Mouse (Mus musculus) kidney, embryonic 15.5 days (tissue): ENCODE measurements around the gene Rab4a. TPM values are rescaled to one million over a fixed set of nuclear protein-coding genes. Genes with fewer than 3 reads are reported as not detected.

Experiments
- ATAC-seq: fragments of 200-750 bp; cut with Nextera tagmentation; replicated peaks from 2 replicates; pipeline ENCODE4 v1.8.0; 2017; ENCODE audit warnings: moderate TSS enrichment; ENCODE audit not compliant: low FRiP score
- H3K27ac ChIP-seq: fragments of 300-500 bp; sonication (generic); 2 replicates; pipeline ENCODE4 v1.5.1; 2015; ENCODE audit warnings: mild to moderate bottlenecking, inconsistent platforms
- H3K27me3 ChIP-seq: fragments of 300-500 bp; sonication (generic); 2 replicates; pipeline ENCODE4 v1.6.1; 2015; ENCODE audit warnings: inconsistent platforms
- H3K36me3 ChIP-seq: fragments of 300-500 bp; sonication (generic); 2 replicates; pipeline ENCODE4 v1.6.1; 2015; ENCODE audit warnings: inconsistent platforms
- H3K4me1 ChIP-seq: fragments of 300-500 bp; sonication (generic); 2 replicates; pipeline ENCODE4 v1.6.1; 2015; ENCODE audit warnings: inconsistent platforms
- H3K4me2 ChIP-seq: fragments of 300-500 bp; sonication (generic); 2 replicates; pipeline ENCODE4 v1.6.1; 2015; ENCODE audit warnings: moderate library complexity, mild to moderate bottlenecking, inconsistent platforms
- H3K4me3 ChIP-seq: fragments of 300-500 bp; sonication (generic); replicated peaks from 2 replicates; pipeline ENCODE4 v1.5.1; 2015; ENCODE audit warnings: mild to moderate bottlenecking, inconsistent platforms
- H3K9ac ChIP-seq: fragments of 300-500 bp; sonication (generic); 2 replicates; pipeline ENCODE4 v1.6.1; 2015; ENCODE audit warnings: mild to moderate bottlenecking, inconsistent platforms
- H3K9me3 ChIP-seq: fragments of 300-500 bp; sonication (generic); replicated peaks from 2 replicates; pipeline ENCODE4 v1.6.1; 2016; ENCODE audit warnings: inconsistent platforms
- WGBS: fragments of 180-500 bp; shearing (Covaris S2); methylation state at CpG from one replicate; pipeline ENCODE4 v1.1.7; 2015; ENCODE audit warnings: mixed read lengths; 5-methylcytosine and 5-hydroxymethylcytosine counted together
- polyA plus RNA-seq: library from polyadenylated mRNA; unstranded; fragments of >200 nt; fragmentation: Nextera tagmentation; extraction: Ambion mirVana; gene quantifications from 2 replicates; pipeline ENCODE4 v1.2.1, GENCODE M21; 2015

The Rab4a gene
- polyA plus RNA-seq, 1 experiment from 2014 or later, result 44.9 TPM

GRCm38 (mm10) chr8:123816939-123817338 is 11.2 kb downstream of the Rab4a start:
- WGBS, result 78% methylated on average over 8 of the region's 8 CpGs
- Histone ChIP-seq H3K9ac (no peak overlapping the region), H3K27me3 (no peaks in the 10 kb centered on the region), H3K4me2 (no peak overlapping the region), H3K4me1 (peaks cover 11% of the 10 kb centered on the region), H3K36me3 (peaks cover 14% of the 10 kb centered on the region; the same call in 1 of the 2 replicates), H3K4me3 (no peak overlapping the region), H3K9me3 (no peaks in the 10 kb centered on the region), H3K27ac (no peak overlapping the region)
- ATAC-seq, result no peak

GRCm38 (mm10) chr8:123817747-123818146 is 12.0 kb downstream of the Rab4a start:
- H3K4me2 ChIP-seq, result no peak overlapping the region
- 89% methylated on average over 11 of the region's 11 CpGs for WGBS
- H3K9ac ChIP-seq, result no peak overlapping the region
- no peak overlapping the region for H3K4me3 ChIP-seq
- H3K27me3 ChIP-seq, result no peaks in the 10 kb centered on the region
- H3K36me3 ChIP-seq, result peaks cover 16% of the 10 kb centered on the region; the same call in 1 of the 2 replicates
- H3K4me1 ChIP-seq, result peaks cover 9% of the 10 kb centered on the region
- H3K27ac ChIP-seq, result no peak overlapping the region
- no peaks in the 10 kb centered on the region for H3K9me3 ChIP-seq
- no peak for ATAC-seq

- Histone ChIP-seq H3K36me3 (peaks cover 37% of the 10 kb centered on the region), H3K27me3 (no peaks in the 10 kb centered on the region), H3K4me1 (peaks cover 3% of the 10 kb centered on the region; the same call in 1 of the 2 replicates), H3K9me3 (no peaks in the 10 kb centered on the region), H3K27ac (no peak overlapping the region), H3K4me3 (no peak overlapping the region), H3K9ac (no peak overlapping the region), H3K4me2 (no peak overlapping the region)
- ATAC-seq, result no peak
- WGBS, result 86% methylated on average over 19 of the region's 19 CpGs
Measured at GRCm38 (mm10) chr8:123819683-123820610, 14.2 kb downstream of the Rab4a start.

- Histone ChIP-seq H3K9me3 (no peaks in the 10 kb centered on the region), H3K4me3 (no peak overlapping the region), H3K27ac (no peak overlapping the region), H3K27me3 (no peaks in the 10 kb centered on the region), H3K36me3 (peaks cover 33% of the 10 kb centered on the region), H3K4me2 (no peak overlapping the region), H3K4me1 (peaks cover 3% of the 10 kb centered on the region; the same call in 1 of the 2 replicates), H3K9ac (no peak overlapping the region)
- no peak for ATAC-seq
- WGBS, result 91% methylated on average over 6 of the region's 6 CpGs
Measured at GRCm38 (mm10) chr8:123820780-123821179, 15.0 kb downstream of the Rab4a start.

GRCm38 (mm10) chr8:123823111-123823510 is 17.3 kb downstream of the Rab4a start:
- H3K27ac ChIP-seq, result no peak overlapping the region
- no peaks in the 10 kb centered on the region for H3K4me1 ChIP-seq
- H3K4me3 ChIP-seq, result no peak overlapping the region
- H3K9me3 ChIP-seq, result no peaks in the 10 kb centered on the region
- no peak overlapping the region for H3K9ac ChIP-seq
- no peak for ATAC-seq
- H3K27me3 ChIP-seq, result no peaks in the 10 kb centered on the region
- no peak overlapping the region for H3K4me2 ChIP-seq
- WGBS, result 96% methylated on average over 10 of the region's 10 CpGs
- H3K36me3 ChIP-seq, result peaks cover 50% of the 10 kb centered on the region

DNA sequence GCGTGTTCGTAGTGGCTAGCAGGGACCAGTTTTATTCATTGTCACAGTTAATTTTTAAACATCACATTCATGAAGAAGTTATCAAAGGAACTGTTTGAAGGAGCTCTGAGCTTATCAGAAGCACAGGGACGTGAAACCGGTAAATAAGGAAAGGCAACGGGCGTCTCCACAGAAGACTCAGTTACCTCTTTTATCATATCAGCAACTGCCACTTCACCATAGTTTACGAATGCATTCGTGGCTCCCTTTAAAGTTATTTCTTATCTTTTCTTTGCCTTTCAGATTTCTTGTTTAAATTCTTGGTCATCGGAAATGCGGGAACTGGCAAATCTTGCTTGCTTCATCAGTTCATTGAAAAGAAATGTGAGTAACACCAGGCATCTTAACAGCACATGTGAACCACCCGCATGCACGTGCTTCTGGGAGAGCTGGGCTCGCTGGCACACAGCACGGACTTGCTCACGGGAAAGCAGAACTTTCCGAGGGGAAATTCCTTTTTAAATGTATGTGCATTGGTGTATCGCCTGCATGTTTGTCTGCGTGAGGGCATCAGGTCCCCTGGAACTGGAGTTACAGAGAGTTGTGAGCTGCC is 17.8 kb downstream of the Rab4a start:
- Histone ChIP-seq H3K9ac (no peak overlapping the region), H3K27ac (no peak overlapping the region), H3K27me3 (no peaks in the 10 kb centered on the region), H3K36me3 (peaks cover 55% of the 10 kb centered on the region), H3K4me1 (no peaks in the 10 kb centered on the region), H3K9me3 (no peaks in the 10 kb centered on the region), H3K4me3 (no peak overlapping the region), H3K4me2 (no peak overlapping the region)
- WGBS, result 93% methylated on average over 18 of the region's 18 CpGs
- no peak for ATAC-seq

DNA sequence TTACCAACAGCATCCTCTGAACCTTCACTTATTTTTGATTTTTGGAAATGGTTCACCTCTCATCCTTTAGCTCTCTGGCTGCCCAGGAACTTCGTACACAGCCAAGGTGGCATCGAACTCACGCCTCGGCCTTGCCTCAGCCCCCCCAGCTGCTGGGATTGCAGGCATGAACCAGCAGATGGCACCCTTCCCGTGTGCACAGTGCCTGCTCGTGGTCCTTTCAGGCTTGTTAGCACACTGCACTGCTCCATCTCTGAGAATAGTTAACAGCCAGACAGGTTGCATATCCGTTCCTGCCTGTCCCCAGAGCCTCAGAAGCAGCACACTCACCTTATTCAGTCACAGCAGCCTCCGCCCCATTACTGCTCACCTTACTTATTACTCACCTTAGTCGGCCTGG is 20.2 kb downstream of the Rab4a start:
- Histone ChIP-seq H3K9me3 (no peaks in the 10 kb centered on the region), H3K4me2 (no peak overlapping the region), H3K36me3 (peaks cover 74% of the 10 kb centered on the region), H3K27ac (no peak overlapping the region), H3K27me3 (no peaks in the 10 kb centered on the region), H3K4me3 (no peak overlapping the region), H3K4me1 (no peaks in the 10 kb centered on the region), H3K9ac (no peak overlapping the region)
- WGBS, result 68% methylated on average over 9 of the region's 9 CpGs
- ATAC-seq, result no peak

- Histone ChIP-seq H3K4me2 (no peak overlapping the region), H3K4me3 (no peak overlapping the region), H3K27ac (no peak overlapping the region), H3K9me3 (no peaks in the 10 kb centered on the region), H3K36me3 (peaks cover 81% of the 10 kb centered on the region), H3K4me1 (no peaks in the 10 kb centered on the region), H3K27me3 (no peaks in the 10 kb centered on the region), H3K9ac (no peak overlapping the region)
- WGBS, result 92% methylated on average over 7 of the region's 7 CpGs
- no peak for ATAC-seq
Measured at GRCm38 (mm10) chr8:123826758-123827157, 21.0 kb downstream of the Rab4a start.

GRCm38 (mm10) chr8:123827523-123827922 is 21.7 kb downstream of the Rab4a start:
- H3K36me3 ChIP-seq, result peaks cover 88% of the 10 kb centered on the region
- no peaks in the 10 kb centered on the region for H3K4me1 ChIP-seq
- H3K9ac ChIP-seq, result no peak overlapping the region
- H3K4me2 ChIP-seq, result no peak overlapping the region
- H3K9me3 ChIP-seq, result no peaks in the 10 kb centered on the region
- no peak for ATAC-seq
- WGBS, result 94% methylated on average over 13 of the region's 13 CpGs
- no peak overlapping the region for H3K27ac ChIP-seq
- no peak overlapping the region for H3K4me3 ChIP-seq
- H3K27me3 ChIP-seq, result no peaks in the 10 kb centered on the region

GRCm38 (mm10) chr8:123832757-123833156 is 27.0 kb downstream of the Rab4a start:
- ATAC-seq, result no peak
- Histone ChIP-seq H3K9me3 (no peaks in the 10 kb centered on the region), H3K9ac (no peak overlapping the region), H3K36me3 (peaks cover 95% of the 10 kb centered on the region), H3K4me3 (no peak overlapping the region), H3K27me3 (no peaks in the 10 kb centered on the region), H3K27ac (no peak overlapping the region), H3K4me1 (no peaks in the 10 kb centered on the region), H3K4me2 (no peak overlapping the region)
- WGBS, result 95% methylated on average over 4 of the region's 4 CpGs

GRCm38 (mm10) chr8:123835451-123835850 is 29.7 kb downstream of the Rab4a start:
- Histone ChIP-seq H3K27me3 (no peaks in the 10 kb centered on the region), H3K4me1 (no peaks in the 10 kb centered on the region), H3K4me3 (no peak overlapping the region), H3K9ac (no peak overlapping the region), H3K9me3 (no peaks in the 10 kb centered on the region), H3K4me2 (no peak overlapping the region), H3K36me3 (peaks cover 68% of the 10 kb centered on the region), H3K27ac (no peak overlapping the region)
- no peak for ATAC-seq
- WGBS, result 60% methylated on average over 9 of the region's 9 CpGs

GRCm38 (mm10) chr8:123836354-123836753 is 30.6 kb downstream of the Rab4a start:
- H3K4me2 ChIP-seq, result no peak overlapping the region
- no peak overlapping the region for H3K4me3 ChIP-seq
- no peaks in the 10 kb centered on the region for H3K4me1 ChIP-seq
- ATAC-seq, result no peak
- H3K27ac ChIP-seq, result no peak overlapping the region
- no peaks in the 10 kb centered on the region for H3K27me3 ChIP-seq
- H3K36me3 ChIP-seq, result peaks cover 61% of the 10 kb centered on the region
- H3K9ac ChIP-seq, result no peak overlapping the region
- 90% methylated on average over 6 of the region's 6 CpGs for WGBS
- H3K9me3 ChIP-seq, result no peaks in the 10 kb centered on the region
